Mouse (Mus musculus) heart, postnatal 0 days (tissue): ENCODE data around the gene E130114P18Rik. TPM values are rescaled to one million over a fixed set of nuclear protein-coding genes. Genes with fewer than 3 reads are reported as not detected.

Experiments used
- ATAC-seq: fragments of 200-750 bp; cut with Nextera tagmentation; 2 replicates; pipeline ENCODE4 v1.8.0; 2017; ENCODE audit warnings: low read depth, moderate number of reproducible peaks, moderate library complexity; ENCODE audit not compliant: insufficient read depth
- DNase-seq: peaks from one replicate; pipeline ENCODE4 v3.0.0-alpha.2; 2016; ENCODE audit warnings: low spot score
- H3K27ac ChIP-seq: fragments of 300-500 bp; sonication (generic); 2 replicates; pipeline ENCODE4 v1.5.1; 2014; ENCODE audit warnings: low read depth, mild to moderate bottlenecking
- H3K27me3 ChIP-seq: fragments of 300-500 bp; sonication (generic); 2 replicates; pipeline ENCODE4 v1.6.1; 2014; ENCODE audit warnings: low read length, mixed read lengths; ENCODE audit not compliant: control insufficient read depth, insufficient read depth
- H3K36me3 ChIP-seq: fragments of 300-500 bp; sonication (generic); replicated peaks from 2 replicates; pipeline ENCODE4 v1.6.1; 2014; ENCODE audit warnings: low read length, mixed read lengths; ENCODE audit not compliant: control insufficient read depth, insufficient read depth
- H3K4me1 ChIP-seq: fragments of 300-500 bp; sonication (generic); 2 replicates; pipeline ENCODE4 v1.6.1; 2014; ENCODE audit warnings: antibody characterized with exemption; ENCODE audit not compliant: control insufficient read depth, insufficient read depth
- H3K4me2 ChIP-seq: fragments of 300-500 bp; sonication (generic); 2 replicates; pipeline ENCODE4 v1.6.1; 2014; ENCODE audit warnings: low read depth, mild to moderate bottlenecking, low read length, moderate library complexity
- H3K4me3 ChIP-seq: fragments of 300-500 bp; sonication (generic); 2 replicates; pipeline ENCODE4 v1.5.1; 2014; ENCODE audit warnings: low read depth, low read length
- H3K9ac ChIP-seq: fragments of 300-500 bp; sonication (generic); replicated peaks from 2 replicates; pipeline ENCODE4 v1.6.1; 2014; ENCODE audit warnings: low read depth, low read length, mixed read lengths
- H3K9me3 ChIP-seq: fragments of 300-500 bp; sonication (generic); replicated peaks from 2 replicates; pipeline ENCODE4 v1.6.1; 2016; ENCODE audit warnings: low read length; ENCODE audit not compliant: control insufficient read depth
- CTCF ChIP-seq: IDR thresholded peaks from 2 replicates; pipeline ENCODE4 v1.5.1; 2016; ENCODE audit warnings: antibody characterized with exemption, control low read depth, low read depth
- EP300 ChIP-seq: IDR thresholded peaks from 2 replicates; pipeline ENCODE4 v1.6.1; 2016; ENCODE audit warnings: antibody characterized with exemption, low read depth
- WGBS: fragments of 180-500 bp; shearing (Covaris S2); extraction: QIAGEN DNeasy Blood & Tissue Kit; methylation state at CpG from one replicate; pipeline ENCODE4 v1.1.7; 2014; 5-methylcytosine and 5-hydroxymethylcytosine counted together
- polyA plus RNA-seq: library from polyadenylated mRNA; unstranded; fragments of >200 nt; fragmentation: Nextera tagmentation; extraction: Ambion mirVana; gene quantifications from 2 replicates; pipeline ENCODE4 v1.2.1, GENCODE M21; 2015
- total RNA-seq: library from RNA; depleted of rRNA; stranded (reverse); fragments of >200 nt; gene quantifications from 2 replicates; pipeline ENCODE4 v1.2.3, GENCODE M21; 2014; ENCODE audit warnings: low replicate concordance

E130114P18Rik gene
- total and polyA plus RNA-seq, 2 experiments from 2014 or later, result 0.45 TPM; not detected in 1

DNA sequence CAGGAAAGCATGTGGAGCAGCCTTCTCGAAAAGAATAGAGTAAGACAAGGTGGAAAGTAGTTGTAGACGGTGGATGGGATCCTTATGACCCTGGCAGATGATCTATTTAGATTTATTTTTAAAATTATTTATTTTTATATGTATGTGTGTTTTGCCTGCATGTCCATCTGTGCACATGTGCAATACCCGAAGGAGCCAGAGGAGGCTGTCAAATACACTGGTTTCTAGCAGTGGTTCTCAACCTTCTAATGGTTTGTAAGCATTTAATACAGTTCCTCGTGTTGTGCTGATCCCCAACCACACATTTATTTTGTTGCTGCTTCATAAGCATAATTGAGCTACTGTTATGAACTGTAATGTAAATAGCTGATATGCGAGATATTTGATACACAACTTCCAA lies 154.7 kb downstream of the E130114P18Rik start:
- H3K4me3 ChIP-seq, result no peak overlapping the region
- no peaks in the 10 kb centered on the region for H3K4me1 ChIP-seq
- H3K4me2 ChIP-seq, result no peak overlapping the region
- H3K36me3 ChIP-seq, result no peaks in the 10 kb centered on the region
- H3K9me3 ChIP-seq, result no peaks in the 10 kb centered on the region
- DNase-seq (no peak), ATAC-seq (no peak)
- TF ChIP-seq EP300, result no peak
- TF ChIP-seq CTCF, result peak; percentile 54
- WGBS, result 69% methylated on average over 5 of the region's 5 CpGs
- no peak overlapping the region for H3K27ac ChIP-seq
- H3K27me3 ChIP-seq, result no peaks in the 10 kb centered on the region
- H3K9ac ChIP-seq, result no peak overlapping the region

DNA sequence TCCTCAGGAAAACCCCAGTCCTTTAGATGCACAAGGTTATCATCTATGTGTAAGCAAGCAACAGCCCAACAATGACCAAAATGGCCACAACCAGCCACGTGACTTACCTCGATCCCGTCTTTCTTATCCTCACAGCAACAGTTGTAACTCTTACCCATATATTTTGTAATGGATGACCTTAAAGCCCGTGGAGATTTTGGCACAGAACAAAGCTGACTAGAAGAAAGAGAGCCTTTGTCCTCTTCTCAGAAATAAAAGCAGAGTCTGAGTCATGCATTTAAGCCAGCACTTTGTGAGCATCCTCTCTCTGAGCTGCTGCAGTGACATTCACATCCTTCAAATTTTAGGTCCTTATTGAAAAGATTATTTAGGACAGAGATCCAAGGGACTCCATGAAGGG lies 156.1 kb downstream of the E130114P18Rik start:
- 67% methylated on average over 4 of the region's 4 CpGs for WGBS
- Histone ChIP-seq H3K36me3 (no peaks in the 10 kb centered on the region), H3K9ac (no peak overlapping the region), H3K4me1 (no peaks in the 10 kb centered on the region), H3K27ac (no peak overlapping the region), H3K9me3 (no peaks in the 10 kb centered on the region), H3K4me3 (no peak overlapping the region), H3K27me3 (no peaks in the 10 kb centered on the region), H3K4me2 (no peak overlapping the region)
- TF ChIP-seq CTCF (no peak), EP300 (no peak)
- ATAC-seq (no peak), DNase-seq (no peak)

- no peaks in the 10 kb centered on the region for H3K4me1 ChIP-seq
- H3K4me2 ChIP-seq, result no peak overlapping the region
- H3K9ac ChIP-seq, result no peak overlapping the region
- no peaks in the 10 kb centered on the region for H3K27me3 ChIP-seq
- no peak overlapping the region for H3K4me3 ChIP-seq
- no peak for ATAC-seq
- TF ChIP-seq EP300, result no peak
- no peak for TF ChIP-seq CTCF
- DNase-seq, result no peak
- WGBS, result 85% methylated on average over 1 of the region's 1 CpGs
- no peaks in the 10 kb centered on the region for H3K36me3 ChIP-seq
- H3K27ac ChIP-seq, result no peak overlapping the region
- H3K9me3 ChIP-seq, result no peaks in the 10 kb centered on the region
Observed at GRCm38 (mm10) chr4:97620409-97620808, 157.5 kb downstream of the E130114P18Rik start.

- Histone ChIP-seq H3K4me1 (no peaks in the 10 kb centered on the region), H3K4me2 (peak overlapping the region; percentile 28; the same call in 1 of the 2 replicates), H3K9ac (no peak overlapping the region), H3K27ac (no peak overlapping the region), H3K27me3 (no peaks in the 10 kb centered on the region), H3K9me3 (no peaks in the 10 kb centered on the region), H3K4me3 (no peak overlapping the region), H3K36me3 (no peaks in the 10 kb centered on the region)
- ATAC-seq (peak; percentile 63), DNase-seq (no peak)
- WGBS, result 21% methylated on average over 15 of the region's 15 CpGs
- TF ChIP-seq EP300 (no peak), CTCF (peak; percentile 20; the same call in 1 of the 2 replicates)
Observed at GRCm38 (mm10) chr4:97618668-97619373, 159.1 kb downstream of the E130114P18Rik start.

DNA sequence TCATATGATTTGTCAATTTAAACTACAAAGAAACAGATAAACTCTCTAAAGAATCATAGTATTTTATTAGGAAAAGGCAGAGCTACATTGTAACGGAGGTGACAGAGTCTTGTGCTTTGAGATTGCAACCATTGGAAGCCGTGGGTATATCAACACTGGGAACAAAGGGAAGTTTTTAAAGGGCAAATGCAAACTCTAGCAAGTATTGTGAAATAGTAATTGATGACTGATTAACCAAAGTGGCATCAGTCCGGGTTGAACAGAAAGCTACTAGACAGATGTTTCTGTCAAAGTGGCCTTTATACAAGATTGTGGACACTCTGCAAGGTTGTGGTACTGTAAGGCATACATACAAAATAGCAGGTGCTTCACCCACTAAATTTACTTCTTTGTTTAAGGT lies 162.8 kb downstream of the E130114P18Rik start:
- Histone ChIP-seq H3K36me3 (no peaks in the 10 kb centered on the region), H3K27ac (no peak overlapping the region), H3K9ac (no peak overlapping the region), H3K27me3 (no peaks in the 10 kb centered on the region), H3K4me3 (no peak overlapping the region), H3K4me2 (no peak overlapping the region), H3K9me3 (no peaks in the 10 kb centered on the region), H3K4me1 (peaks cover 22% of the 10 kb centered on the region)
- DNase-seq, result no peak
- 85% methylated on average over 3 of the region's 3 CpGs for WGBS
- no peak for ATAC-seq
- no peak for TF ChIP-seq CTCF
- no peak for TF ChIP-seq EP300

DNA sequence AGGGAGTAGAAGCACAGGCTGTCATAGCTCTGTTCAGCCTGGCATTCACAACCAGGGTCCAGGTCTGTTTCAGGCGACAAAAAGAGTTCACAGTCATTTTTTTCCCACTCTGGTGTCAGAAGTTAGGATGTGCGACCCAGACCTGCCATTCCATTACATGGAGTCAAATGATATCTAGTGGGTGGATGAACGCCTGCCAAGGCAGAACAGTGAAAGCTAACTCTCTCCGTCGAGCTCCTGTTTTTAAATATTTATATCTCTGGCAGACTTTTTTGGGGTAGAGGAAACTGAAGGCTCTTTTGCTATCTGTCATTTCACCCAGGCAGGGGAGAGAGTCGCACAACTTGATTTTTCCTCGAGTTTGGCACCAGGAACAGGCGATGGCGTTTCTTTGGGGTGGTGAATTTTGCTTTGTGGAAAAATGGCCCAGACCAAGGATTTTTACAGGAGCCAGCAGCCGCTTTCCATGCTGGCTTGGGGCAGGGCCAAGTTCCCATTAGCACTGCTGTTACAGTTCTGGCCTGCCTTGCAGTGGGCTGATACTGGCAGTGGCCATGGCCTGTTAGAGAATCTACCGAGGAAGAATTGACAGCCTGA lies 166.5 kb downstream of the E130114P18Rik start:
- ATAC-seq, result peak; percentile 81

More for the DNA sequence above, 166.5 kb downstream of the E130114P18Rik start:
- H3K36me3 ChIP-seq, result no peaks in the 10 kb centered on the region
- H3K4me1 ChIP-seq, result peaks cover 33% of the 10 kb centered on the region
- H3K9me3 ChIP-seq, result no peaks in the 10 kb centered on the region
- 21% methylated on average over 11 of the region's 11 CpGs for WGBS
- TF ChIP-seq CTCF (no peak), EP300 (no peak)
- no peak overlapping the region for H3K4me3 ChIP-seq
- H3K9ac ChIP-seq, result no peak overlapping the region
- peak overlapping the region; percentile 82 for H3K27ac ChIP-seq
- H3K4me2 ChIP-seq, result peak overlapping the region; percentile 17
- H3K27me3 ChIP-seq, result no peaks in the 10 kb centered on the region
- DNase-seq, result no peak
